Mouse (Mus musculus) kidney, adult 2 months (tissue): Measurements from ENCODE around the gene Olfr38. TPM values are rescaled to one million over a fixed set of nuclear protein-coding genes. Genes with fewer than 3 reads are reported as not detected.
A peak's percentile ranks its signal among the peaks of the same experiment; 100 is the strongest.

Source experiments
- DNase-seq: peaks from one replicate; pipeline ENCODE4 v3.0.0; 2021
- H3K27ac ChIP-seq: fragments of 200-500 bp; 2 replicates; pipeline ENCODE4 v1.5.1; 2012; ENCODE audit warnings: low read depth, low read length, control low read depth, inconsistent platforms; ENCODE audit not compliant: insufficient read depth
- H3K27me3 ChIP-seq: fragments of 200-500 bp; replicated peaks from 2 replicates; pipeline ENCODE4 v1.6.1; 2012; ENCODE audit warnings: mild to moderate bottlenecking, moderate library complexity, low read length, inconsistent platforms; ENCODE audit not compliant: control insufficient read depth, insufficient read depth
- H3K36me3 ChIP-seq: fragments of 200-500 bp; 2 replicates; pipeline ENCODE4 v1.6.1; 2012; ENCODE audit warnings: mild to moderate bottlenecking, moderate library complexity, low read length, inconsistent platforms; ENCODE audit not compliant: control insufficient read depth, insufficient read depth
- H3K4me1 ChIP-seq: fragments of 200-500 bp; 2 replicates; pipeline ENCODE4 v1.6.1; 2011; ENCODE audit warnings: low read length; ENCODE audit not compliant: control insufficient read depth, insufficient read depth
- H3K4me3 ChIP-seq: fragments of 200-500 bp; 2 replicates; pipeline ENCODE4 v1.5.1; 2011; ENCODE audit warnings: mild to moderate bottlenecking, low read depth, low read length, control low read depth; ENCODE audit not compliant: insufficient read depth
- CTCF ChIP-seq: fragments of 200-500 bp; conservative IDR thresholded peaks from 2 replicates; pipeline ENCODE4 v1.5.1; 2011; ENCODE audit warnings: low read depth, mild to moderate bottlenecking, control low read depth, low read length, moderate library complexity, mixed read lengths; ENCODE audit not compliant: insufficient read depth, insufficient read length
- POLR2A ChIP-seq: fragments of 200-500 bp; IDR thresholded peaks from one replicate; pipeline ENCODE4 v1.6.1; 2011; ENCODE audit warnings: low read depth, low read length, control low read depth
- WGBS: fragments of 180-500 bp; shearing (Covaris S2); methylation state at CpG from one replicate; pipeline ENCODE4 v1.1.7; 2018; 5-methylcytosine and 5-hydroxymethylcytosine counted together
- polyA plus RNA-seq: library from polyadenylated mRNA; depleted of rRNA; stranded (reverse); fragments of >200 nt; gene quantifications from 2 replicates; pipeline ENCODE4 v1.2.3, GENCODE M21; 2012; rRNA removed

Olfr38 gene
- not detected in 2 replicates for polyA plus RNA-seq

DNA sequence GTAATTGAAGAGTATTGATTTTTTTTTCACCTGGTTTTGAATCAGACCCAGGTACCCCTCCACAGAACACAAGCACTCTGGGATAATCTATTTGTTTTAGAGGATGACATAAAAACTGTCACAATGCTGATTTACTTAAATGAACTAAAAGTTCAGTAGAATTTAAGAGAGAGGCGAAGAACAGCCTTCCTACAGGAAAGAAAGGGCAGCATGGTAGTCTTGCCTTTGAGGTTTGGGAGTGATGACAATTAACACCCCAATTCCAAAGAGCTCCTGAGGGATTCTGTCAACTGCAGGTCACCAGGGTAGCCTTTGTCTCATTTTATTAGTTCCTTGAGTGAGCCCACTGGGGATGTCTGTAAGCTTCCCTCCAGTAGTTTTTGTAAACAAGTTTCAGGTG lies at the start of gene Olfr38:
TSS of gene Olfr38 (plus strand) at position 301 of the 400 bp plus-strand sequence.
- Histone ChIP-seq H3K27ac (no peak within 1 kb of the TSS), H3K4me1 (no peaks in the 10 kb centered on the region), H3K4me3 (no peak within 1 kb of the TSS), H3K36me3 (no peaks in the 10 kb centered on the region), H3K27me3 (no peaks in the 10 kb centered on the region)
- 51% methylated on average over 1 of the region's 1 CpGs for WGBS
- no peak for DNase-seq
- TF ChIP-seq CTCF = no peak
- TF ChIP-seq POLR2A = no peak

DNA sequence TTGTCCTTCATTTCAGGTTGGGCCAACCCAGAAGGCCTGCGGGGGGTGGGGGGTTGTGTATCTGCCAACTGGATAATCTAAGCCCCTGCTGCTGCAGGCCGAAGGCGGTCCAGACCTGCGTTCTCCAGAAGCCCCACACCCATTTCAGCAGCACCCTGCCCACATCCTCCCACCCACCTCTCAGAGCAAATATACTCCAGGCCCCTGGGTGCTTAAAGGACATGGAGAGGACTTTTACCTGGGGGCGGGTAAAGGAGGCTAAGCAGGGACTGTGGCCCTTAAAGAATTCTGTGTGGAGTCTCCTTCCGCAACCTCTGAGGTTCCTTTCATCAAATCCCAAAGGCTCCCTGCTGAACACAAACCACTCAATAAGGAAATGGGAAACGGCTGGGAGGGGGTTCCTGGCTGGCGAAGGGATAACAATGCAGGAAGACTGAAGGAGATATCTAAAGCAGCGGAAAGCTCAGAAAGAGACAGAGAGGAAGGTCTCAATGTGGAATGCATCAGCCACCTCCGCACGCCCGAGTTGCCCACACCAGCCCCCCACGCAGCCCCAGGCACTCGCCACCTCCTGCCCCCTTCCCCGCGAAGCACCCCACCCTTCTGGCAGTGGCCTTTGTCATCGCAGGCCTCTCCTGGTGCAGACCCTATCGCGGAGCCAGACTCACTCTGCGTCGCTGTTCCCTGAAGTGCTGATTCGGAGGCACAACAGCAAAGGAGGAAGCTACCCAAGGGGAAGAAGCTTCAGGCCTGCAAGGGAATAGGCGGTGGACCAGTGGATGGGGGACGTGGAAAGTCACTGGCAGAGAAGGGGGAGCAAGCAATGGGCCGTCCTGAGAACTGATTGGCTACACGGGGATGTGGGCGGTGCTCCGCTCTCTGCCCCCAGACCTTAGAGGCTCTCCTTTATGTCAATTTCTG lies 46.7 kb upstream of the Olfr38 start, which contains the start of gene Tcaf1:
TSS of gene Tcaf1 (minus strand) at position 798 of the 921 bp plus-strand sequence.
- 5% methylated on average over 28 of the region's 28 CpGs for WGBS
- peak within 1 kb of the TSS; percentile 81 for H3K4me3 ChIP-seq
- TF ChIP-seq POLR2A = no peak
- no peak for TF ChIP-seq CTCF
- H3K27ac ChIP-seq = peak within 1 kb of the TSS; percentile 66
- no peaks in the 10 kb centered on the region for H3K27me3 ChIP-seq
- no peaks in the 10 kb centered on the region for H3K4me1 ChIP-seq
- peak; percentile 79 for DNase-seq
- H3K36me3 ChIP-seq = no peaks in the 10 kb centered on the region

DNA sequence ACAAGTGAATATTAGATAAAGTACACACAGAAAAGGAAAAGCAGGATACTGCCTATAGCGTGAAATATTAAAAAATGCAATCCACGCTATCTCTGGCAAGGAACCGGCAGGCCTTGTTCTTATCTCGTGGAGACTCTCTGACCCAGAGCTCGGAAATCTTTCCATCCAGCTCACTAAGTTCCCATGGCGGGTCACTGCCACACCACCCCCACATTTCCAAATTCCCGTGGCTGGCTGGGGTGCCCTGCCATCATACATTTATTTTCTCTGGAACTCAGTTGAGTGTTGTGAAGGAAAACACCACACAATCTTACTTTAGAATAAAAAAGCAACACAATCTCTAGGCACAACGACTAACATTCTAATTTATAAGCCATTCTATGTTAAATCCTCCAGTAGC lies 41.5 kb upstream of the Olfr38 start:
- no peak overlapping the region for H3K4me3 ChIP-seq
- TF ChIP-seq CTCF (no peak), POLR2A (no peak)

GRCm38 (mm10) chr6:42717973-42718372 lies 38.2 kb upstream of the Olfr38 start:
- no peaks in the 10 kb centered on the region for H3K36me3 ChIP-seq
- TF ChIP-seq CTCF = no peak
- no peak for TF ChIP-seq POLR2A
- H3K27ac ChIP-seq = no peak overlapping the region
- H3K4me1 ChIP-seq = no peaks in the 10 kb centered on the region
- no peak overlapping the region for H3K4me3 ChIP-seq
- no peaks in the 10 kb centered on the region for H3K27me3 ChIP-seq
- no peak for DNase-seq

More for the DNA sequence above, 41.5 kb upstream of the Olfr38 start:
- DNase-seq = no peak
- Histone ChIP-seq H3K4me1 (no peaks in the 10 kb centered on the region), H3K27me3 (no peaks in the 10 kb centered on the region), H3K36me3 (no peaks in the 10 kb centered on the region), H3K27ac (no peak overlapping the region)
- 67% methylated on average over 8 of the region's 8 CpGs for WGBS

GRCm38 (mm10) chr6:42739071-42739470 lies 17.1 kb upstream of the Olfr38 start, which contains the start of gene Olfr453:
Gene Olfr453, plus strand, starts transcription at chr6:42739371.
- TF ChIP-seq CTCF = no peak
- no peak for TF ChIP-seq POLR2A
- Histone ChIP-seq H3K4me1 (no peaks in the 10 kb centered on the region), H3K27ac (no peak within 1 kb of the TSS), H3K36me3 (no peaks in the 10 kb centered on the region), H3K4me3 (no peak within 1 kb of the TSS), H3K27me3 (no peaks in the 10 kb centered on the region; the same call in 1 of the 2 replicates)
- DNase-seq = no peak
- 95% methylated on average over 1 of the region's 1 CpGs for WGBS

- no peak overlapping the region for H3K4me3 ChIP-seq
- no peaks in the 10 kb centered on the region; the same call in 1 of the 2 replicates for H3K27me3 ChIP-seq
- DNase-seq = no peak
- H3K27ac ChIP-seq = no peak overlapping the region
- TF ChIP-seq POLR2A = no peak
- TF ChIP-seq CTCF = no peak
- WGBS = 44% methylated on average over 5 of the region's 5 CpGs
- H3K4me1 ChIP-seq = no peaks in the 10 kb centered on the region
- no peaks in the 10 kb centered on the region for H3K36me3 ChIP-seq
Observed at GRCm38 (mm10) chr6:42742303-42742702, 13.9 kb upstream of the Olfr38 start.

DNA sequence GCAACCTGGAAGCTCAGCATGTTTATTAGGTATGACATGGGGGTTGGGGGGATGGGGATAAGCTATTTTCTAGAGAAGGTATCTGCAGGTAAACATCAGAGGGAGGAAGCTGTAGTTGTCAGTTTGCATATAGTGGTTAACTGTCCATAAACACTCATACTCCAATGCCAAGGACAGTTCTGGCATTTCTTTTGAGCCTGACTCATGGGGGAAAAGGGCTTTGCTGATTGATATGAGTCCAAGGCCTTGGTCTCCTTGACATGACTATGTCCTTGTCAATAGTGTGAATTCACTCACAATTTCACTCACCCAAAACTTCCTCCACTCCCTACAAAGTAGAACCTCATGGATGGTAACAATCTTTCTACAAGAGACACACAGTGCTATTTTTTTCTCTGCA lies 8.4 kb upstream of the Olfr38 start:
- TF ChIP-seq CTCF = no peak
- TF ChIP-seq POLR2A = no peak
- no peaks in the 10 kb centered on the region for H3K36me3 ChIP-seq
- H3K27me3 ChIP-seq = no peaks in the 10 kb centered on the region
- no peaks in the 10 kb centered on the region for H3K4me1 ChIP-seq
- no peak overlapping the region for H3K4me3 ChIP-seq
- DNase-seq = no peak
- H3K27ac ChIP-seq = no peak overlapping the region
